8 mouse cellular contexts compared by ENCODE assay signal in genomic region chr4:116827819-116828218, GRCm38 (mm10). TPM values are rescaled to one million over a fixed set of nuclear protein-coding genes. Genes with fewer than 3 reads are reported as not detected.
DNase-seq lines count a peak whose midpoint lies in the region; ATAC-seq and TF ChIP-seq lines count a peak whose summit lies in the region.

No protein-coding gene starts in this region.

- no peak overlapping the region for H3K4me2 ChIP-seq in kidney, embryonic 14.5 days (replicated peaks; ENCODE audit: low read depth, low read length)
- no peak overlapping the region for H3K4me2 ChIP-seq in forebrain, embryonic 13.5 days
- no peak overlapping the region for H3K4me2 ChIP-seq in limb, embryonic 14.5 days (replicated peaks; ENCODE audit: low read depth, low read length, severe bottlenecking)

- no peaks in the 10 kb centered on the region for H3K27me3 ChIP-seq in kidney, embryonic 14.5 days (ENCODE audit: control insufficient read depth, insufficient read depth, low read length)
- 0 out of 2 replicates have a peak, but pooled peaks cover 4% of the 10 kb centered on the region for H3K27me3 ChIP-seq in forebrain, embryonic 13.5 days
- H3K27me3 ChIP-seq in limb, embryonic 14.5 days (ENCODE audit: control insufficient read depth, insufficient read depth, low read length) = no peaks in the 10 kb centered on the region

- H3K4me3 ChIP-seq in kidney, embryonic 14.5 days (ENCODE audit: low read length) = no peak overlapping the region
- H3K4me3 ChIP-seq in bone marrow, adult 2 months (replicated peaks; ENCODE audit: control insufficient read depth, low read depth, low read length) = no peak overlapping the region
- H3K4me3 ChIP-seq in forebrain, embryonic 13.5 days = no peak overlapping the region
- no peak overlapping the region for H3K4me3 ChIP-seq in limb, embryonic 14.5 days (replicated peaks; ENCODE audit: low read length)

- peaks cover 13% of the 10 kb centered on the region for H3K4me1 ChIP-seq in kidney, embryonic 14.5 days (ENCODE audit: control insufficient read depth, insufficient read depth, low read length)
- H3K4me1 ChIP-seq in bone marrow, adult 2 months (ENCODE audit: control insufficient read depth, insufficient read depth, low read length) = no peaks in the 10 kb centered on the region; the same call in 1 of the 2 replicates
- H3K4me1 ChIP-seq in forebrain, embryonic 13.5 days = peaks cover 33% of the 10 kb centered on the region
- H3K4me1 ChIP-seq in limb, embryonic 14.5 days (ENCODE audit: control insufficient read depth, insufficient read depth, low read length) = peaks cover 4% of the 10 kb centered on the region; the same call in 1 of the 2 replicates

- no peak for TF ChIP-seq POLR2A in bone marrow, adult 2 months (IDR thresholded peaks at IDR 0.05; ENCODE audit: borderline replicate concordance, control insufficient read depth, low read depth, low read length)
- TF ChIP-seq POLR2A in limb, embryonic 14.5 days (IDR thresholded peaks at IDR 0.05; ENCODE audit: borderline replicate concordance, extremely low read depth, insufficient read depth, insufficient read length) = no peak

- DNase-seq in kidney, adult 11 months = peak; percentile 40
- DNase-seq in CD4-positive, CD25-positive, alpha-beta regulatory T cell, adult 2 months (ENCODE audit: low read depth, low spot score) = peak; percentile 85
- peak; percentile 91 for DNase-seq in limb, embryonic 14.5 days (ENCODE audit: low spot score)
- DNase-seq in retina, postnatal 1 day = peak; percentile 91
- DNase-seq in right cerebral cortex, postnatal 36 days (ENCODE audit: low spot score in 2 of 2) = no peak

- no peaks in the 10 kb centered on the region for H3K9me3 ChIP-seq in kidney, embryonic 14.5 days (ENCODE audit: control insufficient read depth, low read length)
- no peaks in the 10 kb centered on the region for H3K9me3 ChIP-seq in forebrain, embryonic 13.5 days (replicated peaks)
- H3K9me3 ChIP-seq in limb, embryonic 14.5 days (ENCODE audit: control insufficient read depth, low read length) = no peaks in the 10 kb centered on the region

- no peaks in the 10 kb centered on the region for H3K36me3 ChIP-seq in kidney, embryonic 14.5 days (ENCODE audit: control insufficient read depth, insufficient read depth, low read length)
- no peaks in the 10 kb centered on the region for H3K36me3 ChIP-seq in forebrain, embryonic 13.5 days (ENCODE audit: poor library complexity, severe bottlenecking)
- H3K36me3 ChIP-seq in limb, embryonic 14.5 days (ENCODE audit: control insufficient read depth, insufficient read depth, low read length) = no peaks in the 10 kb centered on the region

- ATAC-seq in kidney, embryonic 14.5 days (ENCODE audit: low FRiP score, low TSS enrichment) = no peak
- ATAC-seq in forebrain, embryonic 13.5 days = peak; percentile 60
- ATAC-seq in limb, embryonic 14.5 days (ENCODE audit: low FRiP score, low read depth) = peak; percentile 50; the same call in 1 of the 2 replicates

- 3% methylated on average over 4 of the region's 4 CpGs for WGBS in kidney, embryonic 14.5 days
- WGBS in bone marrow, adult 2 months = 2% methylated on average over 4 of the region's 4 CpGs
- WGBS in forebrain, embryonic 13.5 days = 1% methylated on average over 4 of the region's 4 CpGs
- WGBS in limb, embryonic 14.5 days = 4% methylated on average over 4 of the region's 4 CpGs

- no peak overlapping the region for H3K27ac ChIP-seq in kidney, embryonic 14.5 days (ENCODE audit: low read depth, low read length)
- no peak overlapping the region for H3K27ac ChIP-seq in bone marrow, adult 2 months (ENCODE audit: control insufficient read depth, insufficient read depth, low read depth, low read length, poor library complexity)
- no peak overlapping the region for H3K27ac ChIP-seq in forebrain, embryonic 13.5 days
- H3K27ac ChIP-seq in limb, embryonic 14.5 days (replicated peaks; ENCODE audit: low read depth, low read length) = no peak overlapping the region

- TF ChIP-seq CTCF in bone marrow, adult 2 months (IDR thresholded peaks at IDR 0.05; ENCODE audit: control insufficient read depth, insufficient read depth, low read length) = peak; percentile 46

- no peak overlapping the region for H3K9ac ChIP-seq in kidney, embryonic 14.5 days (ENCODE audit: low read depth, low read length)
- H3K9ac ChIP-seq in forebrain, embryonic 13.5 days = no peak overlapping the region
- no peak overlapping the region for H3K9ac ChIP-seq in limb, embryonic 14.5 days (ENCODE audit: low read depth, low read length, severe bottlenecking)

RNA-seq across cellular contexts. Expression of gene Hpdl, which starts 6.3 kb away (rescaled TPM):
- polyA plus RNA-seq in kidney, embryonic 14.5 days (2014; fragmentation: Nextera tagmentation; extraction: Ambion mirVana) = 1.1 and 1.4 TPM in 2 replicates
- not detected in 2 replicates for polyA plus RNA-seq in bone marrow, adult 2 months (2011; ENCODE audit: insufficient read depth, insufficient read length, low replicate concordance, missing spikeins)
- 0.85 and 0.94 TPM in 2 replicates for polyA plus RNA-seq in forebrain, embryonic 13.5 days (2015; fragmentation: Nextera tagmentation; extraction: Ambion mirVana)
- polyA plus RNA-seq in limb, embryonic 14.5 days (2012; rRNA removed) = 0.57 and 0.79 TPM in 2 replicates
- polyA plus RNA-seq in limb, embryonic 14.5 days (2014; fragmentation: Nextera tagmentation; extraction: Ambion mirVana) = 0.39 and 1.1 TPM in 2 replicates

RNA-seq across cellular contexts. Expression of gene Mutyh, which starts 20.3 kb away (rescaled TPM):
- polyA plus RNA-seq in kidney, embryonic 14.5 days (2014; fragmentation: Nextera tagmentation; extraction: Ambion mirVana) = 17.9 and 18.7 TPM in 2 replicates
- polyA plus RNA-seq in bone marrow, adult 2 months (2011; ENCODE audit: insufficient read depth, insufficient read length, low replicate concordance, missing spikeins) = 3.2 and 25.9 TPM in 2 replicates
- polyA plus RNA-seq in forebrain, embryonic 13.5 days (2015; fragmentation: Nextera tagmentation; extraction: Ambion mirVana) = 14.8 and 16.6 TPM in 2 replicates
- 26.8 and 28.2 TPM in 2 replicates for polyA plus RNA-seq in limb, embryonic 14.5 days (2012; rRNA removed)
- polyA plus RNA-seq in limb, embryonic 14.5 days (2014; fragmentation: Nextera tagmentation; extraction: Ambion mirVana) = 10.2 and 11.0 TPM in 2 replicates

RNA-seq across cellular contexts. Expression of gene Toe1, which starts 20.4 kb away (rescaled TPM):
- polyA plus RNA-seq in kidney, embryonic 14.5 days (2014; fragmentation: Nextera tagmentation; extraction: Ambion mirVana) = 29.0 and 42.5 TPM in 2 replicates
- 8.8 and 11.9 TPM in 2 replicates for polyA plus RNA-seq in bone marrow, adult 2 months (2011; ENCODE audit: insufficient read depth, insufficient read length, low replicate concordance, missing spikeins)
- 31.7 and 32.6 TPM in 2 replicates for polyA plus RNA-seq in forebrain, embryonic 13.5 days (2015; fragmentation: Nextera tagmentation; extraction: Ambion mirVana)
- 44.1 and 44.6 TPM in 2 replicates for polyA plus RNA-seq in limb, embryonic 14.5 days (2012; rRNA removed)
- 35.9 TPM in 2 replicates for polyA plus RNA-seq in limb, embryonic 14.5 days (2014; fragmentation: Nextera tagmentation; extraction: Ambion mirVana)

RNA-seq across cellular contexts. Expression of gene Zswim5, which starts 49.4 kb away (rescaled TPM):
- 1.7 and 2.1 TPM in 2 replicates for polyA plus RNA-seq in kidney, embryonic 14.5 days (2014; fragmentation: Nextera tagmentation; extraction: Ambion mirVana)
- 0.72 TPM in 1 of 2 replicates, not detected in the other for polyA plus RNA-seq in bone marrow, adult 2 months (2011; ENCODE audit: insufficient read depth, insufficient read length, low replicate concordance, missing spikeins)
- polyA plus RNA-seq in forebrain, embryonic 13.5 days (2015; fragmentation: Nextera tagmentation; extraction: Ambion mirVana) = 12.8 TPM in 2 replicates
- polyA plus RNA-seq in limb, embryonic 14.5 days (2012; rRNA removed) = 1.0 and 1.2 TPM in 2 replicates
- polyA plus RNA-seq in limb, embryonic 14.5 days (2014; fragmentation: Nextera tagmentation; extraction: Ambion mirVana) = 0.23 and 0.58 TPM in 2 replicates

Comparison
In these comparisons a context has a peak if more than half of its experiments do, and no peak if none do; other contexts are left out.
1. DNase-seq: peak in kidney, adult 11 months (single experiment), CD4-positive, CD25-positive, alpha-beta regulatory T cell, adult 2 months (single experiment), limb, embryonic 14.5 days (single experiment) and retina, postnatal 1 day (single experiment); none in right cerebral cortex, postnatal 36 days (0 of 2).